Mouse (Mus musculus) left cerebral cortex, adult 8-10 months (tissue): ENCODE measurements around the gene Slc38a8. TPM values are rescaled to one million over a fixed set of nuclear protein-coding genes. Genes with fewer than 3 reads are reported as not detected.

ENCODE experiments used
- DNase-seq, 2 experiments: peaks; one replicate each; pipeline ENCODE4 v3.0.0; 2022; ENCODE audit warnings: low spot score in 2 of 2
- total RNA-seq, 4 experiments: library from RNA; stranded (reverse); gene quantifications; 2 replicates each; pipeline ENCODE4 v1.2.4; 2022

Slc38a8 gene
- total RNA-seq, 4 experiments from 2014 or later, result 0.46 to 0.99 (median 0.71) TPM

- DNase-seq, result no peak
Observed at GRCm38 (mm10) chr8:119438876-119439275, 62.6 kb downstream of the Slc38a8 start.

- no peak for DNase-seq
Observed at GRCm38 (mm10) chr8:119437506-119437905, 64.0 kb downstream of the Slc38a8 start.

- no peak for DNase-seq
Observed at GRCm38 (mm10) chr8:119436933-119437332, 64.6 kb downstream of the Slc38a8 start.

- DNase-seq, result no peak
Observed at GRCm38 (mm10) chr8:119436331-119436730, 65.2 kb downstream of the Slc38a8 start.

GRCm38 (mm10) chr8:119435527-119435926 is 66.0 kb downstream of the Slc38a8 start:
- no peak for DNase-seq

- no peak for DNase-seq
Observed at GRCm38 (mm10) chr8:119434569-119434968, 66.9 kb downstream of the Slc38a8 start.

GRCm38 (mm10) chr8:119433582-119434174 is 67.8 kb downstream of the Slc38a8 start, which contains the start of gene Osgin1:
TSS of gene Osgin1 (plus strand) at chr8:119434124.
- no peak for DNase-seq

GRCm38 (mm10) chr8:119432372-119432771 is 69.1 kb downstream of the Slc38a8 start:
- no peak for DNase-seq

- no peak for DNase-seq
Observed at GRCm38 (mm10) chr8:119430690-119431089, 70.8 kb downstream of the Slc38a8 start.

GRCm38 (mm10) chr8:119430250-119430649 is 71.2 kb downstream of the Slc38a8 start:
- DNase-seq, result no peak

Other genes with a start within 250 kb of the Slc38a8 start
- 100 to 1,000 TPM; 313 to 317 (median 316) TPM for gene Hsbp1, start 157.2 kb downstream of the Slc38a8 start, total RNA-seq
- gene Mlycd, start 106.8 kb downstream of the Slc38a8 start, total RNA-seq, result 10 to 100 TPM; 29.0 to 31.0 (median 30.1) TPM
- gene Osgin1, start 67.6 kb downstream of the Slc38a8 start, total RNA-seq, result 1 to 10 TPM in 1 of 4 experiments, under 1 TPM in 3; 0.39 to 1.5 (median 0.74) TPM
- 10 to 100 TPM; 91.8 to 100.0 (median 96.7) TPM for gene Necab2, start 55.0 kb downstream of the Slc38a8 start, total RNA-seq
- gene Mbtps1, start 57.0 kb upstream of the Slc38a8 start, total RNA-seq, result 10 to 100 TPM; 73.0 to 83.3 (median 78.8) TPM
- 10 to 100 TPM; 51.4 to 63.6 (median 55.2) TPM for gene Hsdl1, start 73.5 kb upstream of the Slc38a8 start, total RNA-seq
- gene Dnaaf1, start 73.5 kb upstream of the Slc38a8 start, total RNA-seq, result under 1 TPM in 3 of 4 experiments, not detected in 1; 0.33 to 0.59 (median 0.44) TPM
- gene Taf1c, start 103.5 kb upstream of the Slc38a8 start, total RNA-seq, result 10 to 100 TPM in 1 of 4 experiments, 1 to 10 TPM in 3; 8.6 to 10.2 (median 9.7) TPM
- gene Adad2, start 111.0 kb upstream of the Slc38a8 start, total RNA-seq, result 1 to 10 TPM in 3 of 4 experiments, under 1 TPM in 1; 0.50 to 1.2 (median 1.2) TPM
- gene Kcng4, start 134.0 kb upstream of the Slc38a8 start, total RNA-seq, result 1 to 10 TPM; 2.5 to 3.3 (median 2.7) TPM
- 1 to 10 TPM; 6.0 to 8.4 (median 7.4) TPM for gene Wfdc1, start 164.7 kb upstream of the Slc38a8 start, total RNA-seq
- gene Atp2c2, start 198.3 kb upstream of the Slc38a8 start, total RNA-seq, result 1 to 10 TPM; 1.5 to 2.0 (median 1.8) TPM